Mouse (Mus musculus) lung, embryonic 16.5 days (tissue): Measurements from ENCODE around the gene Praf2. TPM values are rescaled to one million over a fixed set of nuclear protein-coding genes. Genes with fewer than 3 reads are reported as not detected.
A peak's percentile ranks its signal among the peaks of the same experiment; 100 is the strongest.
"Not testable (repeated sequence)": the region's sequence is repeated elsewhere in the genome, so short reads cannot be mapped to it uniquely, and the experiment has no call there.

Experiments used
- ATAC-seq: fragments of 200-750 bp; cut with Nextera tagmentation; 2 replicates; pipeline ENCODE4 v1.8.0; 2017; ENCODE audit warnings: low read depth, mild to moderate bottlenecking, moderate library complexity
- H3K27ac ChIP-seq: fragments of 300-500 bp; sonication (generic); 2 replicates; pipeline ENCODE4 v1.5.1; 2014; ENCODE audit warnings: mild to moderate bottlenecking, control low read depth, low read length
- H3K27me3 ChIP-seq: fragments of 300-500 bp; sonication (generic); 2 replicates; pipeline ENCODE4 v1.6.1; 2014; ENCODE audit warnings: low read depth, low read length, mixed read lengths; ENCODE audit not compliant: control insufficient read depth, insufficient read depth
- H3K36me3 ChIP-seq: fragments of 300-500 bp; sonication (generic); 2 replicates; pipeline ENCODE4 v1.6.1; 2014; ENCODE audit warnings: low read length; ENCODE audit not compliant: control insufficient read depth, insufficient read depth
- H3K4me1 ChIP-seq: fragments of 300-500 bp; sonication (generic); replicated peaks from 2 replicates; pipeline ENCODE4 v1.6.1; 2014; ENCODE audit warnings: low read length, mixed read lengths; ENCODE audit not compliant: control insufficient read depth, insufficient read depth
- H3K4me2 ChIP-seq: fragments of 300-500 bp; sonication (generic); 2 replicates; pipeline ENCODE4 v1.6.1; 2014; ENCODE audit warnings: low read depth, low read length, control low read depth
- H3K4me3 ChIP-seq: fragments of 300-500 bp; sonication (generic); 2 replicates; pipeline ENCODE4 v1.5.1; 2014; ENCODE audit warnings: mild to moderate bottlenecking, low read length, control low read depth
- H3K9ac ChIP-seq: fragments of 300-500 bp; sonication (generic); 2 replicates; pipeline ENCODE4 v1.6.1; 2014; ENCODE audit warnings: low read length, control low read depth
- H3K9me3 ChIP-seq: fragments of 300-500 bp; sonication (generic); 2 replicates; pipeline ENCODE4 v1.6.1; 2016; ENCODE audit warnings: low read length; ENCODE audit not compliant: control insufficient read depth
- WGBS: fragments of 180-500 bp; shearing (Covaris S2); extraction: QIAGEN DNeasy Blood & Tissue Kit; methylation state at CpG from one replicate; pipeline ENCODE4 v1.1.7; 2014; 5-methylcytosine and 5-hydroxymethylcytosine counted together
- polyA plus RNA-seq: library from polyadenylated mRNA; unstranded; fragments of >200 nt; fragmentation: Nextera tagmentation; extraction: Ambion mirVana; gene quantifications from 2 replicates; pipeline ENCODE4 v1.2.1, GENCODE M21; 2015

The Praf2 gene
- polyA plus RNA-seq, 1 experiment from 2014 or later, result 60.6 TPM

DNA sequence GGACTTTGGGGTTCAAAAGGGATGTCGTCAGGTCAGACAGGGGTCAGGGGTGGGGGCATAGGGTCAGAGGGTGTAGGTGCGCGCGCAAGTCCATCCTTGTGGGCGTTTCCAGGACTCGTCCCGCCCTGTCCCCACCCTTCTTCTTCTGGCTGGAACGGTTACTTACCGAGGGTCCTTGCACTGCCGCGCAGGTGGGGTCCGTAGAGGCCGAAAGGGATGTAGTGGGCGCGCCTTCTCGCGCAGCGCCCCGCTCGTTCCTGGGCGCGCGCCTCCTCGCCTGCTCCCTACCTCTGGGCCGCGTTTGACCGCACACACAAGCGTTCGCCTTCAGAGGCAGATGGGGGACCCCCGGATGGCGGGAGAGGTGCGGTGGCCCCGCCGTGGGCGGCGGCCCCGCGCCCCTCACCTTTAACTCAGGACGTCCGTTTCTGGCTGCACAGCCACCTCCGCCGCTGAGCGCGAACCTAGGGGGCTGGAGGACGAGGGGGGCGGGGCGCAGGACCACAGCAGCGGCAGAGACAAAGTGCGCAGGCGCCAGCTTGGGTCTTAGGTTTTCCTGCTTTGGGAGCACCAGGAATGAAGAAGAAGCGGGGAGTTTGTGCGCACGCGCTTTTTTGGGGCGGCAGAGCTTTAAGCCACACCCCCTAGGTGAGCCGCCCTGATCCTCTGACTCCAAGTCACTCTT is 22.3 kb downstream of the Praf2 start, which contains the start of gene Ccdc120:
Gene Ccdc120 (minus strand): TSS at position 474 of the 685 bp plus-strand sequence.
- ATAC-seq, result peak; percentile 84
- Histone ChIP-seq H3K27me3 (no peaks in the 10 kb centered on the region), H3K36me3 (no peaks in the 10 kb centered on the region), H3K4me2 (peak within 1 kb of the TSS; percentile 60), H3K4me3 (peak within 1 kb of the TSS; percentile 69), H3K9me3 (no peaks in the 10 kb centered on the region), H3K9ac (peak within 1 kb of the TSS; percentile 75), H3K4me1 (0 out of 2 replicates have a peak, but pooled peaks cover 2% of the 10 kb centered on the region), H3K27ac (no peak within 1 kb of the TSS)
- 11% methylated on average over 40 of the region's 56 CpGs for WGBS

DNA sequence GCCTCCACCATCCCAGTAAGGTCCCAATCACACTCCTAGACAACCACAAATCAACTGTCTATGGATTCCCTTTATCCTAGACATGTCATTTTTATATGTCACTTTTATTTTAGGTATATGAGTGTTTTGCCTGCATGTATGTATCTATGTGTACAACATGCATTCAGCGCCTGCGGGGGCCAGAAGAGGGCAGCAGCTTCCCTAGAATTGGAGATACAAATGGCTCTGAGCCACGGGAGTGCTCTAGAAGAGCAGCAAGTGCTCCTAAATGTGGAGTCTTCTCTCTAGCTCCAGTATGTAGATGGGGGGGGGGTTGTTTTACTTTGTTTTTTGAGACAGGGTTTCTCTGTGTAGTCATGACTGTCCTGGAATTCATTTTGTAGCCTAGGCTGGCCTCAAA is 25.4 kb downstream of the Praf2 start:
- not testable (repeated sequence) for H3K27ac ChIP-seq, H3K4me2 ChIP-seq, H3K9ac ChIP-seq, H3K36me3 ChIP-seq, ATAC-seq, H3K4me1 ChIP-seq, H3K4me3 ChIP-seq, H3K9me3 ChIP-seq, H3K27me3 ChIP-seq
- WGBS, result 19% methylated on average over 3 of the region's 3 CpGs

DNA sequence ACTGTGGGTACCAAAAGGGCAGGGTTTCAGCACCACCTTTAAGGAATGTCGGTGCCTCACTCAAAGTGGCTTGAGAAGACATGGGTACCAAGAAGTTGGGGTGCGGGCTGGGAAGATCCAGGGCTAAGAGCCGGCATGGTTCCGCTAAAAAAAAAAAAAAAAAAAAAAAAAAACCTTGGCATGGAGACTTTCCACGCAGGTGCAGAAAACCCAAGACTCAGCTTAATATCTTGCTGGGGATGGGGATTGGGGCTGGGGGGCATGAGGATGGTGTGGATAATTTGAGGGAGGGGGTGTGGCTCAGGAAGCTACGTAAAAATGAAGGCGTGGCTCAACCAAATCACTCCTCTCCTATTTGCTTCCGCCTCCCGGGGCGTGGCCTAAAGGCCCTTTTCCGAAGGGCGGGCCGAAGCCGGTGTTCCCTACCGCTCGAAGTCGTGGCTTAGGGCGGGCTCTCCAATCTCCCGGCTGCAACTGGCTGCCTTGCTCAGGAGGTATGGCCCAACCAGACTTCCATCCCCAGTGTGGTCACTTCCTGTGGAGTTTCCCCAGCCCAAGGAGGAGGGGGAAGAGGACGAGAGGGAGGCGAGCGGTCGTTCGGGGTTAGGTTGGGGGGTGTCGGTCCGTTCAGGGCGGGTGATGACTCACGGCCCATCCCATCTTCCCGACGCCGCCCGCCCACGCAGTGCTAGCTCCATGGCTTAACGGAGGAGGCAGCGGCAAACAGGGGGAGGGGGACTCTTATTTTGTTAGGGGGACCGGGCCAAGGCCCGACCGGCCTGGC is 34.1 kb downstream of the Praf2 start, which contains the start of gene Tfe3:
Gene Tfe3 (plus strand): TSS at position 424 of the 784 bp plus-strand sequence.
- Histone ChIP-seq H3K4me2 (peak within 1 kb of the TSS; percentile 69), H3K27ac (peak within 1 kb of the TSS; percentile 62), H3K27me3 (no peaks in the 10 kb centered on the region), H3K9ac (peak within 1 kb of the TSS; percentile 67), H3K36me3 (peaks cover 3% of the 10 kb centered on the region; the same call in 1 of the 2 replicates), H3K9me3 (no peaks in the 10 kb centered on the region), H3K4me1 (peaks cover 10% of the 10 kb centered on the region; the same call in 1 of the 2 replicates), H3K4me3 (peak within 1 kb of the TSS; percentile 73)
- ATAC-seq, result peak; percentile 95
- WGBS, result 15% methylated on average over 29 of the region's 38 CpGs

GRCm38 (mm10) chrX:7762921-7763197 is 34.6 kb downstream of the Praf2 start:
- Histone ChIP-seq H3K27ac (peak overlapping the region; percentile 62), H3K36me3 (peaks cover 3% of the 10 kb centered on the region), H3K9me3 (no peaks in the 10 kb centered on the region), H3K4me1 (peaks cover 10% of the 10 kb centered on the region; the same call in 1 of the 2 replicates), H3K4me3 (peak overlapping the region; percentile 73), H3K4me2 (peak overlapping the region; percentile 69), H3K9ac (peak overlapping the region; percentile 67), H3K27me3 (no peaks in the 10 kb centered on the region)
- ATAC-seq, result no peak
- 20% methylated on average over 16 of the region's 21 CpGs for WGBS

- ATAC-seq, result peak; percentile 18
- 14% methylated on average over 22 of the region's 22 CpGs for WGBS
- H3K9ac ChIP-seq, result peak overlapping the region; percentile 67
- no peaks in the 10 kb centered on the region for H3K27me3 ChIP-seq
- H3K4me2 ChIP-seq, result peak overlapping the region; percentile 69
- no peaks in the 10 kb centered on the region for H3K9me3 ChIP-seq
- peak overlapping the region; percentile 58 for H3K27ac ChIP-seq
- peaks cover 5% of the 10 kb centered on the region for H3K36me3 ChIP-seq
- H3K4me1 ChIP-seq, result peaks cover 10% of the 10 kb centered on the region; the same call in 1 of the 2 replicates
- H3K4me3 ChIP-seq, result peak overlapping the region; percentile 73
These were observed 35.6 kb downstream of the Praf2 start for GRCm38 (mm10) chrX:7763631-7764393.

DNA sequence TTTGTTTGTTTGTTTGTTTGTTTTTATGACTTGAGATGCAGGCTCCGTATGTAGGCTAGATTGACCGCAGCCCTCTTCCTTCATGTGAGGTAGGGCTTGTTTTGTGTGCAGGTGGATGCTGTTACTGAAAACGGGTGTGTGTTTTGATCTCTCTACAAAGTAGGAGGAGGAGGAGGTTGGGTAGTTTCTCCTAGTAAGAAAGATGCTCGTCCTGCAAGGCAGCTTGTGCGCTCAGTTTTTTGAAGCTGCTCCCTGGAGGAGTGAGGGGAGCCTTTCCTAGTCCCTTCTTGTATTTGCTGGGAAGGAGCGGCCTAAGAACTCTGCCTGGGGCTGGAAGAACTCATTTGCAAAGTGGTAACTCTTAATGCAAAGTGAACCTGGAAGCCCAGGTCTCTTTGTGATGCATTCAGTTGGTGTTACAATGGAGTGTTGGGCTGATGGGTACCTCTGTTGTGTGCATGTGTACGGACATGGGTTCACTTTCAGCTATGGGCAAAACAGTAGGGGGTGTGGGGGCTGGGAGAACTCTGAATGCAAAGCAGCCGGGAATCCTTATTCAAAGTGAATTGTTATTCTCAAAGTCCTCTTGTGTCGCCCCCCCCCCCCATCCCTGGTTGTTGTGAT is 36.5 kb downstream of the Praf2 start:
- no peaks in the 10 kb centered on the region for H3K27me3 ChIP-seq
- no peaks in the 10 kb centered on the region for H3K9me3 ChIP-seq
- ATAC-seq, result no peak
- H3K4me2 ChIP-seq, result peak overlapping the region; percentile 69
- no peak overlapping the region for H3K27ac ChIP-seq
- peaks cover 6% of the 10 kb centered on the region for H3K36me3 ChIP-seq
- peaks cover 10% of the 10 kb centered on the region; the same call in 1 of the 2 replicates for H3K4me1 ChIP-seq
- H3K4me3 ChIP-seq, result peak overlapping the region; percentile 73
- 23% methylated on average over 9 of the region's 9 CpGs for WGBS
- peak overlapping the region; percentile 67; the same call in 1 of the 2 replicates for H3K9ac ChIP-seq

GRCm38 (mm10) chrX:7765281-7765670 is 37.0 kb downstream of the Praf2 start:
- Histone ChIP-seq H3K9me3 (no peaks in the 10 kb centered on the region), H3K27ac (peak overlapping the region; percentile 23; the same call in 1 of the 2 replicates), H3K4me3 (peak overlapping the region; percentile 18), H3K4me1 (peaks cover 10% of the 10 kb centered on the region; the same call in 1 of the 2 replicates), H3K9ac (peak overlapping the region; percentile 1; the same call in 1 of the 2 replicates), H3K27me3 (no peaks in the 10 kb centered on the region), H3K36me3 (peaks cover 6% of the 10 kb centered on the region), H3K4me2 (peak overlapping the region; percentile 69)
- 13% methylated on average over 13 of the region's 13 CpGs for WGBS
- ATAC-seq, result no peak

DNA sequence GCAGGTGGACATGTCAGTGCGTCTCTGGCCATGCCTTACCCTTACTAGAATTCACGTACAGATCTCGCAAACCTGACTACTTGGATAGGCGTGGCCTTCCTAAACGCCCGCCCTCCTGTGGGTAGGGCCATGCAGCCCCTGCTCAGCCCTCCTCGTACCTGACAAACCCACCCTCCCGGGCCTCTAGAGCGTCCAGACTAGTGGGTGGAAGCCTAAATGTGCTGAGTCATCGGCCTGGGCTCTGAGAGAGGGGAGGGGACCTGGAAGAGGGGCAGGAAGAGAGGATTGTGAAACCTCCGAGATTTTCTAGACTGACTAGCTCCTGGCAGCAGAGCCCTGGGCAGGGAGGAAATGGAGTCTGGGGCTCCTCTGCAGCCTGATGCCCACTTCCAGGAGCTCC is 37.5 kb downstream of the Praf2 start:
- no peaks in the 10 kb centered on the region for H3K27me3 ChIP-seq
- 18% methylated on average over 11 of the region's 11 CpGs for WGBS
- peak overlapping the region; percentile 69 for H3K4me2 ChIP-seq
- H3K4me3 ChIP-seq, result peak overlapping the region; percentile 18
- peaks cover 10% of the 10 kb centered on the region; the same call in 1 of the 2 replicates for H3K4me1 ChIP-seq
- ATAC-seq, result peak; percentile 77
- peak overlapping the region; percentile 61 for H3K27ac ChIP-seq
- peaks cover 6% of the 10 kb centered on the region for H3K36me3 ChIP-seq
- no peaks in the 10 kb centered on the region for H3K9me3 ChIP-seq
- peak overlapping the region; percentile 1; the same call in 1 of the 2 replicates for H3K9ac ChIP-seq
